Mouse (Mus musculus) CH12.LX (cell line): Measurements from ENCODE around the gene Prepl. TPM values are rescaled to one million over a fixed set of nuclear protein-coding genes. Genes with fewer than 3 reads are reported as not detected.

Experiments used
- DNase-seq: peaks from one replicate; pipeline ENCODE4 v3.0.0-alpha.2; 2013; ENCODE audit errors: extremely low read depth
- H3K27ac ChIP-seq: 2 replicates; pipeline ENCODE4 v1.5.1; 2012; ENCODE audit warnings: low read depth, mild to moderate bottlenecking, control low read depth, moderate library complexity; ENCODE audit not compliant: insufficient read depth
- H3K27me3 ChIP-seq: replicated peaks from 2 replicates; pipeline ENCODE3; 2012; ENCODE audit warnings: inconsistent platforms
- H3K36me3 ChIP-seq, 2 experiments: replicated peaks in 1 of 2; 2 replicates each; pipeline versions ENCODE3 to v1.6.1; 2012; ENCODE audit warnings: inconsistent platforms in 1 of 2, low read length in 1 of 2, mild to moderate bottlenecking in 1 of 2, mixed read lengths in 1 of 2, moderate library complexity in 1 of 2; ENCODE audit not compliant: control insufficient read depth in 1 of 2, insufficient read depth in 1 of 2
- H3K4me1 ChIP-seq, 2 experiments: 2 replicates each; pipeline ENCODE4 v1.6.1; 2012; ENCODE audit warnings: inconsistent platforms in 1 of 2, moderate library complexity in 1 of 2; ENCODE audit not compliant: insufficient read depth in 2 of 2, control insufficient read depth in 1 of 2
- H3K4me2 ChIP-seq: 2 replicates; pipeline ENCODE4 v1.6.1; 2012; ENCODE audit warnings: low read depth, mild to moderate bottlenecking, control low read depth; ENCODE audit not compliant: poor library complexity, insufficient read depth, severe bottlenecking
- H3K4me3 ChIP-seq, 3 experiments: fragments of 150-350 bp in 1 of 3; sonication (generic) in 1 of 3; replicated peaks in 1 of 3; 2 replicates each; pipeline versions ENCODE3 to v1.5.1; 2011 to 2012; ENCODE audit warnings: low read depth in 2 of 3, low read length in 2 of 3, mild to moderate bottlenecking in 2 of 3, moderate library complexity in 2 of 3, control low read depth in 1 of 3, improper control_type of control experiment in 1 of 3, inconsistent platforms in 1 of 3, mixed read lengths in 1 of 3; ENCODE audit not compliant: poor library complexity in 1 of 3
- H3K79me2 ChIP-seq: replicated peaks from 2 replicates; pipeline ENCODE4 v1.6.1; 2012; ENCODE audit warnings: mild to moderate bottlenecking, moderate library complexity; ENCODE audit not compliant: control insufficient read depth, poor library complexity, insufficient read depth, severe bottlenecking; ENCODE audit errors: extremely low read depth
- H3K9ac ChIP-seq: 2 replicates; pipeline ENCODE4 v1.6.1; 2012; ENCODE audit warnings: low read depth, mild to moderate bottlenecking, control low read depth, moderate library complexity; ENCODE audit not compliant: insufficient read depth
- H3K9me3 ChIP-seq: replicated peaks from 2 replicates; pipeline ENCODE3; 2012; ENCODE audit warnings: low read length, inconsistent platforms, mixed read lengths
- CHD2 ChIP-seq: IDR thresholded peaks from 2 replicates; pipeline ENCODE4 v1.6.1; 2011; ENCODE audit warnings: low read length, improper control_type of control experiment
- CTCF ChIP-seq, 2 experiments: IDR thresholded peaks in 1 of 2; conservative IDR thresholded peaks in 1 of 2; 2 replicates each; pipeline ENCODE4 v1.5.1; 2011 to 2012; ENCODE audit warnings: low read depth in 2 of 2, low read length in 2 of 2, improper control_type of control experiment in 1 of 2, inconsistent platforms in 1 of 2, mild to moderate bottlenecking in 1 of 2, moderate library complexity in 1 of 2
- E2F4 ChIP-seq: IDR thresholded peaks from 2 replicates; pipeline ENCODE4 v1.6.1; 2011; ENCODE audit warnings: low read depth, low read length, improper control_type of control experiment; ENCODE audit not compliant: insufficient replicate concordance
- ELF1 ChIP-seq: IDR thresholded peaks from 2 replicates; pipeline ENCODE4 v1.6.1; 2014; ENCODE audit warnings: low read depth, mild to moderate bottlenecking, inconsistent platforms, low read length, improper control_type of control experiment
- GABPA ChIP-seq: IDR thresholded peaks from 2 replicates; pipeline ENCODE4 v1.6.1; 2012; ENCODE audit warnings: low read depth, low read length, improper control_type of control experiment, inconsistent platforms; ENCODE audit not compliant: insufficient replicate concordance
- HCFC1 ChIP-seq: IDR thresholded peaks from 2 replicates; pipeline ENCODE4 v1.6.1; 2012; ENCODE audit warnings: low read depth, mild to moderate bottlenecking, inconsistent platforms, low read length, improper control_type of control experiment
- KAT2A ChIP-seq: IDR thresholded peaks from 2 replicates; pipeline ENCODE4 v1.6.1; 2012; ENCODE audit warnings: low read length, improper control_type of control experiment, inconsistent platforms; ENCODE audit not compliant: insufficient replicate concordance
- MAFK ChIP-seq: IDR thresholded peaks from 2 replicates; pipeline ENCODE4 v1.6.1; 2011; ENCODE audit warnings: low read length, improper control_type of control experiment; ENCODE audit not compliant: insufficient replicate concordance
- MAX ChIP-seq: IDR thresholded peaks from 2 replicates; pipeline ENCODE4 v1.6.1; 2011; ENCODE audit warnings: low read length, improper control_type of control experiment
- MAZ ChIP-seq: IDR thresholded peaks from 2 replicates; pipeline ENCODE4 v1.6.1; 2012; ENCODE audit warnings: low read depth, mild to moderate bottlenecking, inconsistent platforms, low read length, improper control_type of control experiment, moderate library complexity
- MEF2A ChIP-seq: IDR thresholded peaks from 2 replicates; pipeline ENCODE4 v1.6.1; 2014; ENCODE audit warnings: low read depth, mild to moderate bottlenecking, inconsistent platforms, low read length, improper control_type of control experiment, borderline replicate concordance
- MYC ChIP-seq: IDR thresholded peaks from 2 replicates; pipeline ENCODE4 v1.6.1; 2011; ENCODE audit warnings: low read depth, mild to moderate bottlenecking, improper control_type of control experiment, low read length
- POLR2A ChIP-seq: IDR thresholded peaks from 2 replicates; pipeline ENCODE4 v1.6.1; 2011; ENCODE audit warnings: low read depth, mild to moderate bottlenecking, improper control_type of control experiment, low read length
- POLR2AphosphoS2 ChIP-seq: IDR thresholded peaks from 2 replicates; pipeline ENCODE4 v1.6.1; 2011; ENCODE audit warnings: low read depth, low read length, improper control_type of control experiment
- RAD21 ChIP-seq: IDR thresholded peaks from 2 replicates; pipeline ENCODE4 v1.6.1; 2011; ENCODE audit warnings: low read depth, mild to moderate bottlenecking, low read length, improper control_type of control experiment, moderate library complexity
- SMC3 ChIP-seq: IDR thresholded peaks from 2 replicates; pipeline ENCODE4 v1.6.1; 2011; ENCODE audit warnings: low read depth, low read length, improper control_type of control experiment
- TCF12 ChIP-seq: IDR thresholded peaks from 2 replicates; pipeline ENCODE4 v1.6.1; 2014; ENCODE audit warnings: low read depth, mild to moderate bottlenecking, inconsistent platforms, low read length, improper control_type of control experiment
- USF2 ChIP-seq: conservative IDR thresholded peaks from 2 replicates; pipeline ENCODE4 v1.6.1; 2011; ENCODE audit warnings: low read depth, low read length, improper control_type of control experiment
- ZC3H11A ChIP-seq: IDR thresholded peaks from 2 replicates; pipeline ENCODE4 v1.6.1; 2012; ENCODE audit warnings: low read depth, mild to moderate bottlenecking, inconsistent platforms, low read length, improper control_type of control experiment
- ZKSCAN1 ChIP-seq: IDR thresholded peaks from 2 replicates; pipeline ENCODE4 v1.6.1; 2012; ENCODE audit warnings: low read depth, inconsistent platforms, low read length, improper control_type of control experiment, borderline replicate concordance
- ZNF384 ChIP-seq: IDR thresholded peaks from 2 replicates; pipeline ENCODE4 v1.6.1; 2012; ENCODE audit warnings: low read depth, low read length, improper control_type of control experiment, inconsistent platforms
- dilution Hi-C: fragments of 300-500 bp; cut with MboI; formaldehyde crosslinking; loops from 2 replicates; pipeline ENCODE4 v1.14.3; 2020; ENCODE audit warnings: low sequenced_read_pairs; ENCODE audit not compliant: extremely low pct_unique_long_range_greater_than_20kb, extremely low pct_ligation_motif_present
- in situ Hi-C: fragments of 300-500 bp; cut with MboI; formaldehyde crosslinking; loops from 3 replicates; pipeline ENCODE4 v1.14.3; 2019; ENCODE audit warnings: low sequenced_read_pairs, low pct_ligation_motif_present, low pct_unique_long_range_greater_than_20kb, mixed read lengths
- polyA plus RNA-seq: library from polyadenylated mRNA; unstranded; fragments of >175 nt; gene quantifications from 2 replicates; pipeline ENCODE4 v1.2.1, GENCODE M21; 2012; ENCODE audit warnings: low read depth; ENCODE audit not compliant: insufficient read length
- total RNA-seq, 2 experiments: library from RNA; depleted of rRNA; stranded (reverse); fragments of 300-350 nt in 1 of 2; fragments of >200 nt in 1 of 2; gene quantifications; 2 replicates each; pipeline ENCODE4 v1.2.3; 2012 to 2014

Gene Prepl
- total and polyA plus RNA-seq, 3 experiments = 7.0 to 22.9 (median 8.5) TPM

- in situ Hi-C loops = no loop called here
- peaks cover 0 to 8% of the 10 kb centered on the region in 2 experiments for H3K36me3 ChIP-seq
- H3K9ac ChIP-seq = no peak within 1 kb of the TSS
- H3K79me2 ChIP-seq = no peaks in the 10 kb centered on the region
- DNase-seq = no peak
- peaks cover 2 to 6% of the 10 kb centered on the region in 2 experiments; a peak in 3 of 4 replicates for H3K4me1 ChIP-seq
- H3K4me2 ChIP-seq = no peak within 1 kb of the TSS
- H3K27ac ChIP-seq = no peak within 1 kb of the TSS
- dilution Hi-C loops = no loop called here
- H3K9me3 ChIP-seq = no peaks in the 10 kb centered on the region
- H3K4me3 ChIP-seq = no peak within 1 kb of the TSS
- H3K27me3 ChIP-seq = no peaks in the 10 kb centered on the region
- TF ChIP-seq POLR2AphosphoS2 (no peak), ZKSCAN1 (no peak)
Measured at GRCm38 (mm10) chr17:85028093-85028739, 61.8 kb downstream of the Prepl start, which contains the start of gene Slc3a1. Gene Slc3a1 (plus strand): TSS chr17:85028376.

DNA sequence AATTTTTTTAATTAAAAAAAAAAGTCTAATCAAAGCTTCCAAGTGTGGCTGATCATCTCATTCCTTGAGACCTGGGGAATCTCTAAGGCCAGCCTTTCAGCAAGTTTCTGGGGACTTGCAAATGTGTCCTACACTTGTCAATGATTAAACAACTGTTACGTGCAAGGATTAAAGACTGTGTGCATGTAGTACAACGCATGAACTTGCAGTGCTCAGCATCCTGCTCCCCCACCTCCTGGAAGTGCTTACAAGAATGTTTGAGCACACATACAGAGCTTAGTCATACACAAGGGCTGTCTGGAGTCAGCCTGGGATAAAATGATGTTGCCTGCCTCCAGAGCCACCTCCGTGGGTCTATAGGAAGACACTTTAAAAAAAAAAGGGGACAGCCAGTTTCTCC, 62.8 kb downstream of the Prepl start:
- Histone ChIP-seq H3K27ac (no peak overlapping the region), H3K4me1 (peaks cover 3 to 9% of the 10 kb centered on the region in 2 experiments; a peak in 3 of 4 replicates), H3K4me2 (no peak overlapping the region), H3K36me3 (peaks cover 0 to 10% of the 10 kb centered on the region in 2 experiments), H3K9me3 (no peaks in the 10 kb centered on the region), H3K27me3 (no peaks in the 10 kb centered on the region)
- no peak for DNase-seq
- in situ Hi-C loops = no loop called here
- no peak for TF ChIP-seq GABPA
- no peak for TF ChIP-seq CTCF (conservative IDR thresholded peaks at IDR 0.05 in 1 of 2, IDR thresholded peaks at IDR 0.05 in 1 of 2; ENCODE audit: low read depth in 2 of 2, low read length in 2 of 2)
- no peak for TF ChIP-seq ZNF384
- no peak for TF ChIP-seq CHD2
- TF ChIP-seq USF2 = no peak
- TF ChIP-seq POLR2A = no peak
- TF ChIP-seq MAX = no peak
- no peak for TF ChIP-seq SMC3
- no peak for TF ChIP-seq E2F4
- no peak for TF ChIP-seq MEF2A
- no peak for TF ChIP-seq KAT2A
- no peak for TF ChIP-seq MAFK
- TF ChIP-seq ZC3H11A = no peak
- no peak for TF ChIP-seq MYC
- no peak for TF ChIP-seq ELF1
- TF ChIP-seq HCFC1 = no peak
- TF ChIP-seq MAZ = no peak
- no peak for TF ChIP-seq RAD21
- TF ChIP-seq TCF12 = no peak
- TF ChIP-seq, all 38 proteins: peak for 0
- Histone ChIP-seq H3K4me3 (no peak overlapping the region), H3K9ac (no peak overlapping the region), H3K79me2 (no peaks in the 10 kb centered on the region)
- dilution Hi-C loops = no loop called here
